Mouse (Mus musculus) T-cell, adult 2 months (primary cell): Measurements from ENCODE around the gene Gdpgp1.

Experiments
- DNase-seq: peaks from one replicate; pipeline ENCODE4 v3.0.0; 2022; ENCODE audit warnings: low spot score

Gdpgp1 gene

DNA sequence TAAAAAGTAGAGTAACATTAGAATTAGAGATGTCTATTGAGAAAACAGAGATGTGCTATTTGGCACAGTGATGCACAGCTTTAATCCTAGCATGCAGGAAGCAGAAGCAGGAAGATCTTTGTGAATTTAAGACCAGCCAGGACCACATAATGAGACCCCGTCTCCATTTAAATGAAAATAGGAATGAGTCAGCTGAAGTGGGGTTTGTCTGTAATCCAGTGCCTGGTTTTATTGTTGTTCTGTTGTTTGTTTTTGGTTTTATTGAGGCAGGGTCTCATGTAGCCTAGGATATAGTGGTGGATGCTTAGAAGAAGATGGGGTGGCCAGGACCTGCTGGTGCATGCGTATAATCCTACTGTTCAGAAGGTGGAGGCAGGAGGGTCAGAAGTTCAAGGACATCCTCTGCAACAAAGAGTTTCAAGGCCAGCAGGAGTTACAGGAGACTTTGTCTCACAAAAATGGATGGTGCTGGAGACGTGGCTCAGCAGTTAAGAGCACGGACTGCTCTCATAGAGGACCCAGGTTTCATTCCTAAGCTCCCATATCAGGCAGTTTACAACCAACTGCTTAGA lies 11.4 kb upstream of the Gdpgp1 start:
- DNase-seq = no peak

DNA sequence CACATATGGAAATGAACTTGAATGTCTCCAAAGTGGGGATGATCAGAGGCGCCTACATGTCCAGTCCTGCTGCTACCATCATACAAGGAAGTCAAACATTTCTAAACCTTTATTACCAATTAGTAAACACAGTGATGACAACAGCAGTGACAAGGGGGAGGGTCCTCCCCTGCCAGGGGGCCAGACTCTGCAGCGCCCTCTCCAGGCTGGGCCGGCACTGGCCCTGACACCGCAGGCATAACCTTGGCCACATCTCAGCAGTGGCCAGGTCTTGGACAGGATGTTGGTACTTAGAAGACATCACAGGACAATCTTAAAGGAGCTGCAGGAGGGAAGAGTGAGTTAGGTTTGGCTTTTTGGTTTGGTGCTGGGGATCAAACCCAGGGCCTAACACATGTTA lies 5.6 kb upstream of the Gdpgp1 start:
- no peak for DNase-seq

DNA sequence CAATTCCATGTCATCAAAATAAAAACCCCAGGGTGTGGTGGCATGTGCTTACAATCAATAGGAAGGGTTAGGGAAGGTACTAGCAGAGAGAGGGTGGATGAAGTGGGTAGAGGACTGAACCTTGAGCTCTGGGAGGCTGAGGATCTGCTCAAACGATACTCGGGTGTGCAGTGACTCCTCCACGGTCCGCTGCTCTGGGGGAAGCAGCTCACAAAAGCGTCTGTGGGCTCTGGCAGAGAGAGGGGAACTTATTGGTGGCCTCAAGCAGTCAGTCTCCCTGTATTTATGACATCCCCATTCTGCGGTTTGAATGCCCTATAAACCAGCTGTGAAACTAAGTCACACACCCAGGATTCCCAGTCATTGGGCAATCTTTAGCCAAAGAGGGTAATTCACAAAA lies 2.5 kb upstream of the Gdpgp1 start:
- DNase-seq = no peak

DNA sequence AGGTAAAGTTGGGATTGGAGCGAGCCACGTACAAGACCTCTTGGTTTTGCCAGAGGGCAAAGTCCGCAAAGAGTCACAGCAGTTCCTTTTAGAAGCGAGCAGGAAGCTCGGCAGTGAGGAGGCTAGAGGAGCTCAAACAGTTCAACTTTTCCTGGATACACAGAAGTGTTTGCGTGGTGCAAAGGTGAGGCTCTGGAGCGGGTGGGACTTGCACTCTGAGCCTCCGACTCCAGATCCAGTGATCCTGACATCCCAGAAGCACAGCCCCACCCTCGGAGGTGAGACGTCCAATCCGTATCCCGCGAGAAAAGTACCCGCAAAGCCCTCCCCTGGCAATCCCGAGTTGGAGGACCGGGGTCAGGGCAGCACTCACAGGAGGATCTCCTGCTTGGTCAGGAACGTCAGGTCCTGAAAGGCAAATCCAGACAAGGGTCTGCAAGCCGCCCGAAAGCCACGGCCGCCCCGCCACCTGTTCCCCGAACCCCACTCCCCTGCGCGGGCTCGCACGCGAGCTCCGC lies 635 bp upstream of the Gdpgp1 start:
- no peak for DNase-seq

DNA sequence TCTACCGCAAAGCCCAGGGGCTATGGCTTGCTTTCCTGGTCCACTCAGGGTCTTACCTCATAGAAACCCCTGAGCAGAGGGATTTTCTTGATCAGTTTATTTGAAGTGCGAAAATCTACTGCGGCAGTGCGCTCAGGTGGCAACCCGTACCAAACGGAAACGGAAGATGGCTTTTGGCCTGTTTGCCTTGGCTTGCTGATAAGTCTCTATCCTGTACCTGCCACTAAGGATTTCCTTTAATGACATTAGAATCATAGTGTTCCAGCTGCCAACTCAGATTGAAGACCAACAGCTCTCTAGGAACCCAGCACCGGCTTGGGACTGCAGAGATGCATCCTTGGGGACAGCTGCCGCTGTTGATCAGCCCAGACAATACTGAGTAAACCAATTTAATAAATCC lies 1.1 kb downstream of the Gdpgp1 start:
- DNase-seq = no peak

DNA sequence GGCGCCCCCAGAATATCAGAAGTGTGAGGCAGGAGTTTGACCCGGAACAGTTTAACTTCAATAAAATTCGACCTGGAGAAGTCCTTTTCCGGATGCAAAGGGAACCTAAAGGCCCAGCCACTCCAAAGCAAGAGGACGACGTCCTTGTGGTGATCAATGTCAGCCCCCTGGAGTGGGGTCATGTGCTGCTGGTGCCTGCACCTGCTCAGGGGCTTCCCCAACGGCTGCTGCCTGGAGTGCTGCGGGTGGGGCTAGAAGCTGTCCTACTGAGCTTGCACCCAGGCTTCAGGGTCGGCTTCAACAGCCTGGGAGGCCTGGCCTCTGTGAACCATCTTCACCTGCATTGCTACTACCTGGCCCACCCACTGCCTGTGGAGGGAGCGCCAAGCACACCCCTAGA lies 5.9 kb downstream of the Gdpgp1 start:
- no peak for DNase-seq

DNA sequence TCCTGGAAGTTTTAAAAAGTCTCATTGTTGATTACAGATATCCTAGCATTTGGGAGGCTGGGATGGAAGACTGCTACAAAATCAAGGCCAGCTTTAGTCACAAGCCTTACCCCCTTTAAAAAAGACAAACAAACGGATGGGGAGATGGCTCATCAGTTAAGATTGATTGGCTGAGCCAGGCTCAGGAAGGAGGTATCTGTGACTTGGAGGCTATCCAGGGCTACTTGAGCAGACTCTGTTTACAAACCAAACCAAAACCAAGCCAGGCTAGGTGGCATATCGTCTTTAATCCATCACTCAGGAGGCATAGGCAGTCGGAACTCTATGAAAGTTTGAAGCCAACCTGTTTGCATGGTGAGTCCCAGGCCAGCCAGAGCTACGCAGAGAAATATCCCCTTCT lies 9.0 kb downstream of the Gdpgp1 start:
- no peak for DNase-seq

DNA sequence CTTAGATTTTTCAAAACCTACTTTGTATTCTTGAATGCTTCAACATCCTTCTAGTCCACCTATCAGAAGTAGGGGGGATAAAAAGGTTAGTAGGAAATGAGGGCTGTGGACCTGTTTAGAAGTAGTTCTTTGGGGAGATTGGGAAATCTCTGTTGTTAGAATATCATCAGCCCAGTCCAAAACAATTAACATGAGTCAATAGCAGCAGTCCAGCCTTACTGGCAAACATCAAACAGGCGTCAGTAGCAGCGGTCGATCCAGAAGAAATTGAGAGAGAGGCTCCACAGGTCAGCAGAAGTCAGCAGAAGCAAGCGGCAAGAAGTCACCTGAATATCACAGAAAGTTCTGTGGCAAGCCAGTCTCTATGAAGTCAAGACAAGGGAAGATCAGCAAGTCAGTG lies 12.2 kb downstream of the Gdpgp1 start:
- DNase-seq = no peak

DNA sequence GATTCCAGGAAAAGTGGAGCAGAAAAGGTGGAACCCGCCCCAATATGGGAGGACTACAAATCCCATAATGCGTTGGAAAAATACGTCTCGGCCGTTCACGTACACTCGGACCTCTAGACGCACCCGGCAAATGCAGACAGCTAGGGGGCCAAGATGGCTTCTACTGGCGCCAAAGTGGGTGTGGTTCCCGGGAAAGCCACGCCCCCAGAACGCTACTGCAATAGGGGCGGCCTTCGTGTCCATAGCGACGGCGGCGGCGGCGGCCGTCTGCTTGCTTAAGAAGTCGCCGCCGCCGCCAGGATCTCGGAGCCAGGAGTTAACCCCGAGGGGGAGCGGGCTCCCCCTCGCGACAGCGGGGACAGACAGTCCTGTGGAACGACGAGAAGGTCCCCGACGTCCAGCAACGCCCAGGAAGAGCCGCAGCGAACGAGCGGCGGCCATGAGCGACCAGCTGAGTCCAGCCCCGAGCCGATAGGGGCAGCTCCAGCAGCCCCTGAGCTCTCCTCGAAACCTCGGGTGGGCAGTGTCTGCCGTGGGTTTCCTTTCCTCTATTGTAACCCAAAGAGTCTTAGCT lies 13.6 kb downstream of the Gdpgp1 start, which contains the start of gene Ttll13:
Ttll13 (plus strand) TSS at position 229 of the 574 bp plus-strand sequence.
- peak; percentile 94 for DNase-seq

DNA sequence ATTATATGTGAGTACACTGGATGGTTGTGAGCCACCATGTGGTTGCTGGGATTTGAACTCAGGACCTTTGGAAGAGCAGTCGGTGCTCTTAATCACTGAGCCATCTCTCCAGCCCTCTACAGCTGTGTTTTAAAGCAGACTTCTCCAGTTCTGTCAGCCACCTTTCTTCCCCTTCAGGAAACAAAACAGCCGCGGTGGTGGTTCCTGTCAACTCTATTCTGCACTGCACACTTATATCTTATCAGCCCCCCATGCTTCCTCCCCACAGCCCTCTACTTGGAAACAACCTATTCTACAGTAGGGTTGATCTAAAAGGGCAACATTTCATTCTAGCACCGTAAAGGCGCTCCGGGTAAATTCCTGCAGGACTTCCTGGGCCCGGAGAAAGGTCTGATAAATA lies 14.2 kb downstream of the Gdpgp1 start:
- DNase-seq = no peak

DNA sequence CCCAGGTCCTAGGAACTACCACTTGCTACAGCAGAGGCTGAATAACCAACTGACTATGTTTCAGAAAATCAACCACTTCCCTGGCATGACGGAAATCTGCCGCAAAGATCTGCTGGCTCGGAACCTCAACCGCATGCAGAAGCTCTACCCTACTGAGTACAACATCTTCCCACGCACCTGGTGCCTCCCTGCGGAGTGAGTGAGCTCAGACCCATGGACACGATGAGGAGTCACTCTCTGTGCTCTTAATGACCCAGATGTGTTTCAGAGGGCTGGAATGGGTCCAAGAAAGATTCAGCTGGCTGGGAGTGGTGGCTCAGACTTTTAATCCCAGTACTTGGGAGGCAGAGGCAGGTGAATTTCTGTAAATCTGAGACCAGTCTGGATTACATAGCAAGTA lies 19.8 kb downstream of the Gdpgp1 start:
- DNase-seq = no peak

DNA sequence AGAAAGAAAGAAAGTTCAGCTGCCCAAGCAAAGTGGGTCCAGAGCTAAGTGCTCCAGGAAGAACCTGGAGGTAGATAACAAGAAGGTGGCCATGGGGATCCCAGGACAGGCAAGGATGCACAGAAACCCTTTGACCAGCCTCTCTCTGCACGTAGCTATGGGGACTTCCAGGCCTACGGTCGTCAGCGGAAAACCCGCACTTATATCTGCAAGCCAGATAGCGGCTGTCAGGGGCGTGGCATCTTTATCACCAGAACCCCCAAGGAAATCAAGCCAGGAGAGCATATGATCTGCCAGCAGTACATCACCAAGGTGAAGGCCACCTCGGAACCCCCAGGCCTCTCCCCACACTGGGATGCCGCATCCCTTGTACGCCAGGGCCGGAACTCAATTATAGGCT lies 20.2 kb downstream of the Gdpgp1 start:
- DNase-seq = no peak

DNA sequence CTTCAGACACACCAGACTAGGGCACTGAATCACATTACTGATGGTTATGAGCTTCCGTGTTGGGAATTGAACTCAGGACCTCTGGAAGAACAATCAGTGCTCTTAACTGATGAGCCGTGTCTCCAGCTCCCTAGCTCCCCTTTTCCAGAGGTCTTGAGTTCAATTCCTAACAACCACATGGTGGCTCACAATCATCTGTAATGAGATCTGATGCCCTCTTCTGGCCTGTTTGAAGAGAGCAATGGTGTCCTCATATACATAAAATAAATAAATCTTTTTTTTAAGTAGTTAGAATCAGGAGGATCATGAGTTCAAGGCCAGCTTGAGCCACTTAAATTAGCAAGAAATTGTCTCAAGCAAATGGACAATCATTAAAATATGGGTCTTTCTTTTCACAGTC lies 23.3 kb downstream of the Gdpgp1 start:
- DNase-seq = no peak

DNA sequence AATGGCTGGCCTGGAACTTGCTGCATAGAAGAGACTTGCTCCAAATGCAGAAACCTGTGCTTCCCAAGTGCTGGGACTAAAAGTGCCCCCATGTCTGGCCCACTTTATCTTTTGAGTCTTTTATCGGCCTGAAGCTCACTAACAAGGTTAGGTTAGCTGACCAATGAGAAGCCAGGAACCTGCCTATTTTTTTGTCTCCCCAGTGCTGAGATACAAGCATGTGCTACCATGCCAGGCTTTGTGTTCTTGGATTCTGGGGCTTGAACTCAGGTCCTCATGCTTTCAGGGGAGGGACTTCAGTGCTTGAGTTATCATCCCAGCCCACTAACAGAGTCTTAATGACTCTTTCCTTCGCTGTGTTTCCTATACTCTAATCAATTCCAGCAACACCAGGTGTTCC lies 25.0 kb downstream of the Gdpgp1 start:
- no peak for DNase-seq

DNA sequence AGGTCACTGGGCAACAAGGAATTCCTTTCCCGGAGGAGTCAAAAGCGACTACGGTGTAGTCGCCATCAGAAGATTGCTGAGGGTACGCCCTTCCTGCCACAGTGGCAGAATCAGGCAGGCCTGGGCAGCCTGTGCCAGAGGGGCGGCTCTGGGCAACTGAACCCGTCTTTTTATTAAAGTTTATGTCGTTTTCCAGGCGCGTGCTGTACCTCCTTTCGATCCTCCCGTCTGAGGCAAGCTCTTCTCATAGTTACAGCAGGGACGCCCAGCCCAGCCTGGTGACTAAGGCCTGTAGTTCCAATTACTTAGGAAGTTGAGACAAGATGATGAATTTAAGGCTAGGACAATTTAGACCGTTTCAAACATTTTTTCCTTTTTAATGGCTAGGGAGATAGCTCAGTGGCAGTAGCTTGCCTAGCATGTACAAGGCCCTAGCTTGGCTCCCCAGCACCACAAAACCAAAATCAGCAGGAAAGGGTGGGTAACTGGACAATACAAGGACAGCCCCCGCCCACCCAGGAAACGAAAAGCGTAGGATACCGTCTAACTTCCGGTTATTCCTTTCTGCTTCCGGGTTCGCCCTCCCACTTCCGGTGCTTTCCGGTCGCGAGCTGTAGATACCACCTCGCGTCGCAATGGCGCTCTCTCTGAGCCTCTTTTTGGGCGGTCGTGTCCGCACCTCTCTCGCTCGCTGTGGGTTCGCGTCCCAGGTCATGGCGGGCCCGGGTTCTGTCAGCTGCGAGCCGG lies 28.1 kb downstream of the Gdpgp1 start, which contains the start of gene Ngrn:
Ngrn (plus strand) TSS at position 591 of the 747 bp plus-strand sequence.
- peak; percentile 80 for DNase-seq

DNA sequence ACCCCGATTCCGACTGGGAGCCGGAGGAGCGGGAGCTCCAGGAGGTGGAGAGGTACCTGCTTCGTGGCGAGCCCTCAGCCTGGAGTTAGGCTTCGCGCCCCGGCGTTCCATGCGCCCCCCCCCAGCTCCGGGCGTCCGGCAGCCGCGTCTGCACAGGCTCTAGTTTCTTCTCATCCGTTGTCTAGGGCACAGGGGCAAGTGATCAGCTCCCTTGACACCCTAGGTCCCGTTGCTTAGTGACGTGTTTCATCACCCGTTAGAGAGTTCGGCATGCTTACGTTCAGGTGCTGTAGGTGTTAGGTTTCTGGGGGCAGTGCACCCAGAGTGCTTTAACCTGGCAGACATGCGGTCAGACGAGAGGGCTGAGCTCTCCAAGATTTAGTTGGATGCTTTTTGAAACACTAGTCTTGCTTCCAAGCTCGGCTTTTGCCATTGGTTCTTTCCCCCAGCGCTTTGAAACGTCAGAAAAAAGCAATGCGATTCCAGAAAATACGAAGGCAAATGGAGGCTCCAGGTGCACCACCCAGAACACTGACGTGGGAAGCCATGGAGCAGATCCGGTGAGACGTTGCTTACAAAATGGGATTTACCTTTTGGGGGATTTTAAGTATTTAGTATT lies 28.8 kb downstream of the Gdpgp1 start:
- DNase-seq = peak; percentile 43

DNA sequence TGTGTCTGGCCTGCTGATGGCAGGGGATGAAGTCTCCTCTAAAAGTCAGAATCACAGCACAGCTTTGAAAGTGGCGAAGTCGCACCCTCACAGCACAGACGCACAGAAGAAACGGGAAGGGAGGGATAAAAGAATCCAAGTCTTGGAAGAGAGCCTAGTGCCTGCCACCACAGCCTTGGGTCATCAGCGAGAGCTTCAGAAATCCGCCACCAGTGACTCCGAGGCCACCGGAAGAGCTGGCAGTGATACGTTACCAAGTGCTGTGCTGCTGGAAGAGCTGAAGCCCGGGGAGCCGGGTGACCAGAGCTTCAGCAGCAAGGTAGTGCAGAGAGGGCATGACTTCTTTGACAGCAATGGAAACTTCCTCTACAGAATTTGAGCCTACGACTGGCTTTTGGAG lies 31.9 kb downstream of the Gdpgp1 start:
- DNase-seq = no peak

DNA sequence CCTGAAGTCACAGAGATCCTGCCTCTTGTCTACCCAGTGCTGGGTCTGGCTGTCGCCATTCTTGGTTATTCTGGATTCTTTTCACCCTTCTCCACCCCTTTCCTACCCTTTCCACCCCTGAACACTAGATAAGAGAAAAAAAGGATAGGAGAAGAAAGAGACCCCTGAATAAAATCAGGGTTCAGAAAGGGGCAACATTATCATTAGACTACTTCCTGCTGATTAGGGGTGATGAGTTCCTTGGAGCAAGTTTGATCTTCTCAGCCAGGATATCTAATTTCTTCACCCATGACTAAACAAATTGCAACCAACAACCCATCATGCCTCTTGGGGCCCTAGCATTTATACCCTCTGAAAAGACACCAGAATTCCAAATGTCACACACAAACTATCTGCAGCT lies 35.1 kb downstream of the Gdpgp1 start:
- no peak for DNase-seq

DNA sequence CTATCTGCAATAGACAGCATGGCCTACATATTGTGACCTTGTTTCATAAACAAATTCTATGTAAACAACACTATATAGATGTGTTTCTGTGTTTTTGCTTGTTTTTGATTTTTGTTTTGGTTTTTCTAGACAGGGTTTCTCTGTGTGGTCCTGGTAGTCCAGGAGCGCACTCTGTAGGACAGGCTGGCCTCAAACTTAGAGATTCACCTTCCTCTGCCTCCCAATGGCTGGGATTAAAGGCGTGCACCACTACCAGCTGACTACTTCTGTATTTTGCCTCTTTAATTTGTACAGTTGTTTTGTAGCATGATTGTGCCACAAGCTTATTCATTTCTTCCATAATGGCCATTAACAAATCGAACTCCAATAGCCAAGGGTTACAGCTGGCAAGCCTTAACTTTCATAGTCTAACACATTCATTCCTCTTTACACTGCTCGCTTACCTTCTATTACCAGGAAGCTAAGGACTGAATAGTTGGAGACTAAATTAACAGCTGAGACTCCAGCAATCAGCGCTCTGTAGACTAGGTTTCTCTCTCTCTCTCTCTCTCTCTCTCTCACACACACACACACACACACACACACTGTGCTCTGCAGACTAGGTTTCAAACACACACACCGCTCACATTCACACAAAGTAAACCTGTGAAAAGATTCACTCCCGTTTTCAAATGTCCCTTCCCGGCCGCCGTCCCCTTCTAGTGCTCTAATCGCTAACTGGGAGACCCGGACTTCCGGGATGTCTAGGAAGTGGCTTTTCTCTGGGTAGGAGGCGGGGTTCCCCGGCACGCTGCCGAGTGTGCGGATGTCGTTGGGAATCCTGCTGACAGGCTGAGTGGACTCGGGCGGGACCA lies 36.5 kb downstream of the Gdpgp1 start, which contains the start of gene Vps33b:
Vps33b (plus strand) TSS at position 753 of the 854 bp plus-strand sequence.
- DNase-seq = peak; percentile 94

DNA sequence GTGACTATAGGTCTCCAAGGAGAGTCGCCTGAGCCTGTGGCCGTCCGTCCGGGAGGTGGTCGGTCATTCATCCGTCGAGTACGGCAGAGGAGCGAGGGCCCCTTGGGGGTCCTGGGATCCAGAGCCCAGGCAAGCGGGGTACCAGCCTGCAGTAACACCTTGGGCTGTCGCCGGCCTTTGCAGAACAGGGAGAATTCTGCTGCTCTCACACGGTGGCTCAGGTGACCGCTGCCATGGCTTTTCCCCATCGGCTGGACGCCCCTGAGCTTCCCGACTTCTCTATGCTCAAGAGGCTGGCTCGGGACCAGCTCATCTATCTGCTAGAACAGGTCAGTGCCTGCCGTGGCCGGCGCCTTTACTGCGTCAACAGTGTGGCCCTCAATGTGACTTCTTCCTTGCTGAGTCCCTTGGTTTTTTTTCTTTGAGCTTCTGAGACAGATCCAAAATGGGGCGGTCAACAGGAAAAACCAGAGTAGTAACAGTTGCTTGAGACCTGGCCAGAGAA lies 37.1 kb downstream of the Gdpgp1 start:
- no peak for DNase-seq

DNA sequence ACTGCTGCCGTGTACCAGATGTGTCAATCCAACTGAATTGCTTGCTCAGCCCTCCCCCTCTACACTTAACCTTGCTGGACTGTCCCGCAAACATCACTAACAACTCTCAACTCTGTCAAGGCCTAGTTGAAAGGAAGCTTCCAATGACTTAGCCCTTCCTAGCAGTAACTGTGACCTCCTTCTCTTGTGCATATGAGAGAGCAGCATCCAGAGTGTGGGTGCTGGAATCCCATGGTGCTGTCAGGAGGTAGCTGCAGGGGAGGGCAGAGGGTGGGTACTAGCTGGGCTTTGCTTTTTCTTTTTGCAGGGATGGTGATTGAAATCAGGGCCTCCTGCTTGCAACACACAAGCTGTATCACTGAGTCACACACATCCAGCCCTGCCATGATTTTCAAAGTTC lies 40.8 kb downstream of the Gdpgp1 start:
- no peak for DNase-seq

DNA sequence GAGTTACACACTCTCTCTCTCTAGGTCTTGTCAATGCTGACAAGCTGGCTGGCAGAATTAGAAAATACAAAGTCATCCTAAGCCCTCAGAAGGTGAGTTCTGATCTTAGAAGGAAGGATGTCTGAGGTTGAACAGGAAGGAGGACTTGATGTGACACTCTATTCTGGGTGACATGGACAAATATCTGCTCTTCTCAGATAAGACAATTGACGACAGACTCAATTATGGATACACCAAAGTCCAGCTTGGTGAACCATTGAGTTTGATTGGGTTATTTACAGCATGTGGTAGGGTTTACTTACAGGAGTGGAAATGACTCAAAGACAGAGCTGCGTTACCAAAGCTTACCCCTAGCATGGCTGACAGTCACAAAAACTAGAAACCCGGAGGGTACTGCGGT lies 43.7 kb downstream of the Gdpgp1 start:
- no peak for DNase-seq
